ENCODE assay signal across 8 mouse cellular contexts in the genomic region with DNA sequence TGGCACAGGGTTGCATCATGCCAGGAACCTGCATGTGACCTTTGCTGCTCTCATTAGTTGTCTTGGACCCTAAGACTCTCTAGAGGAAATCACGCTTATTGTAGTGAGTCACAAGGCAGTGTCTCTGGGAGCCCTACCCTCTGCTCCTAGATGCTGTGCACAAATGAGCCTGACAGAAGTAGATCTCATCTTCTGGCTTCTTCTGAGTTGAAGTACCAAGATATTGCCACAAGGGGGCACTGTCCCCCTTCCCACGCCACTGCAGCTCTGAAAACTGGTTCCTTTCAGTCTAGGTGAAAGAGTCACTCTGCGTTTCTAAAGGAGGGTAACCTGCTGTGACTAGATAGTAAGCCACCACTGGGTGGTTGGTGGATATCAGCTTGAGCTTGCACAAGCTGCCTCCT.
A peak's percentile ranks its signal among the peaks of the same experiment; 100 is the strongest.
DNase-seq lines count a peak whose midpoint lies in the region; ATAC-seq lines count a peak whose summit lies in the region.

No protein-coding gene starts in this region.

- ATAC-seq in frontal cortex, adult (ENCODE audit: low TSS enrichment): peak; percentile 92
- ATAC-seq in megakaryocyte progenitor cell, adult 5-6 weeks (replicated peaks; ENCODE audit: poor library complexity): peak; percentile 90

- DNase-seq in ovary, postnatal 36 days (ENCODE audit: low spot score): peak; percentile 63
- DNase-seq in ovary, postnatal 10 days (ENCODE audit: low spot score): no peak
- peak; percentile 59 for DNase-seq in cerebellum, adult 9-11 months
- peak; percentile 62 for DNase-seq in hindlimb bud, embryonic 11.5 days (ENCODE audit: extremely low spot score, low read depth, low spot score)
- peak; percentile 69 to 81 for DNase-seq in layer of hippocampus, postnatal 36 days
- DNase-seq in right cerebral cortex, postnatal 4 days: peak; percentile 67
